Mouse (Mus musculus): ENCODE results near the gene Crbn. TPM values are rescaled to one million over a fixed set of nuclear protein-coding genes. Genes with fewer than 3 reads are reported as not detected.

The Crbn gene
- polyA plus RNA-seq, 1 experiment: 26.2 TPM

- TF ChIP-seq CTCF (IDR thresholded peaks at IDR 0.05; ENCODE audit: borderline replicate concordance, extremely low read depth, insufficient read depth, insufficient read length) (no peak), POLR2A (IDR thresholded peaks at IDR 0.05; ENCODE audit: borderline replicate concordance, extremely low read depth, insufficient read depth, insufficient read length, poor library complexity, severe bottlenecking) (no peak)
- no peak for DNase-seq (ENCODE audit: low read depth)
These were observed 39.2 kb downstream of the Crbn start for GRCm38 (mm10) chr6:106760473-106761218.

DNA sequence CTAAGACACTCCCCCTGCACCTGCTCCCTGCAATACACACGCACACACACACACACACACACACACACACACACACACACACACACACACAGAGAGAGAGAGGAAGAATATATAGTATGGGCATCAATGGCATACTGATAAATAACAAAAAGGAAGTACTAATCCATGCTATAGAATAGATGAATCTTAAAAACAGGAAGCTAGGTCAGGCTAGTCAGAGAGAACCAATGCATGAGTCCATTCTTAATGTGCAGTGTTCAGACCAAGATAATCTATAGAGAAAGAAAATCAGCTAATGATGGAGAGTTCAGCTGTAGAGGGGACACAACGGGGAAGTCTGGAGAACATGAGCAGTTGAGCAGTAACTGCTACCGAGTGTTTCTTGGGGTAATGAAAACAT is 41.6 kb downstream of the Crbn start:
- TF ChIP-seq CTCF (IDR thresholded peaks at IDR 0.05; ENCODE audit: borderline replicate concordance, extremely low read depth, insufficient read depth, insufficient read length) (no peak), POLR2A (IDR thresholded peaks at IDR 0.05; ENCODE audit: borderline replicate concordance, extremely low read depth, insufficient read depth, insufficient read length, poor library complexity, severe bottlenecking) (no peak)
- no peak for DNase-seq (ENCODE audit: low read depth)

GRCm38 (mm10) chr6:106750291-106750690 is 49.6 kb downstream of the Crbn start:
- no peak for DNase-seq (ENCODE audit: low read depth)
- no peak for TF ChIP-seq POLR2A (IDR thresholded peaks at IDR 0.05; ENCODE audit: borderline replicate concordance, extremely low read depth, insufficient read depth, insufficient read length, poor library complexity, severe bottlenecking)
- no peak for TF ChIP-seq CTCF (IDR thresholded peaks at IDR 0.05; ENCODE audit: borderline replicate concordance, extremely low read depth, insufficient read depth, insufficient read length)

- TF ChIP-seq POLR2A (IDR thresholded peaks at IDR 0.05; ENCODE audit: borderline replicate concordance, extremely low read depth, insufficient read depth, insufficient read length, poor library complexity, severe bottlenecking) (no peak), CTCF (IDR thresholded peaks at IDR 0.05; ENCODE audit: borderline replicate concordance, extremely low read depth, insufficient read depth, insufficient read length) (no peak)
- DNase-seq (ENCODE audit: low read depth): no peak
These were observed 50.9 kb downstream of the Crbn start, which contains the start of gene Il5ra for GRCm38 (mm10) chr6:106748887-106749388. TSS of gene Il5ra (minus strand) at chr6:106749037.

- no peak for DNase-seq (ENCODE audit: low read depth)
- TF ChIP-seq CTCF (IDR thresholded peaks at IDR 0.05; ENCODE audit: borderline replicate concordance, extremely low read depth, insufficient read depth, insufficient read length) (no peak), POLR2A (IDR thresholded peaks at IDR 0.05; ENCODE audit: borderline replicate concordance, extremely low read depth, insufficient read depth, insufficient read length, poor library complexity, severe bottlenecking) (no peak)
These were observed 52.1 kb downstream of the Crbn start for GRCm38 (mm10) chr6:106747804-106748203.

GRCm38 (mm10) chr6:106747251-106747650 is 52.6 kb downstream of the Crbn start:
- DNase-seq (ENCODE audit: low read depth): no peak
- TF ChIP-seq CTCF (IDR thresholded peaks at IDR 0.05; ENCODE audit: borderline replicate concordance, extremely low read depth, insufficient read depth, insufficient read length): no peak
- TF ChIP-seq POLR2A (IDR thresholded peaks at IDR 0.05; ENCODE audit: borderline replicate concordance, extremely low read depth, insufficient read depth, insufficient read length, poor library complexity, severe bottlenecking): no peak

GRCm38 (mm10) chr6:106745673-106746394 is 54.0 kb downstream of the Crbn start:
- TF ChIP-seq POLR2A (IDR thresholded peaks at IDR 0.05; ENCODE audit: borderline replicate concordance, extremely low read depth, insufficient read depth, insufficient read length, poor library complexity, severe bottlenecking) (no peak), CTCF (IDR thresholded peaks at IDR 0.05; ENCODE audit: borderline replicate concordance, extremely low read depth, insufficient read depth, insufficient read length) (no peak)
- DNase-seq (ENCODE audit: low read depth): no peak

DNA sequence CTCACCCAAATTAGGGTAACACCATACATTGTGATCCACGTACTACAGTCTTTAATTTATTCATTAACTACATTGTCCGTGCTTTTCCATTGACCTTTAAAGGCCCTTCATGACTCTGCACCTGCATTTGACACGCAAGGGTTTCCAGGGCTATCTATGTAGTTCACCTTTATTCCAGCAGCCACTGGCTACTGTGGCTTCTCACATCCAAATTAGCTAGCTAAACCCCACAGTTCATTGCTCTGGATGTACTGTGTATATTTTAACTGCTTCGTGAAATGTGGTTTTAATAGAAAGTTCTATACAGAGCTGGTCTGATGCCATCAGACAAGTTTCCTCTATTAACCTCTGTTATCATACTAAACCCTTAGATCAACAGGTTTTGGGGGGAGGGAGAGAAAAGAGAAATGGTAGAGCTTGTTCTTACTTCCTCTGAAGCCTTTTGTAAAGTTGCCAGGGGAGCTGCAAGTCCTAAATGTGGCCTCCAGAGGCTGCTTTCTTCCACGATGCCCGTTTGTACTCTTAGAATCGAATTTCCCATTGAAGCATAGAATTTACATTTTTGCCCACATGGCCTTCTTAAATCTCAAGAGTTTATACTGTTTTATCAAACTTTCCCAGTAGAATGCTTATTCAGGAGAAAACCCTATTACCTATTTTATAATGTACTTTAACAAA is 56.2 kb downstream of the Crbn start:
- TF ChIP-seq POLR2A (IDR thresholded peaks at IDR 0.05; ENCODE audit: borderline replicate concordance, extremely low read depth, insufficient read depth, insufficient read length, poor library complexity, severe bottlenecking): no peak
- DNase-seq (ENCODE audit: low read depth): no peak

GRCm38 (mm10) chr6:106740244-106740825 is 59.5 kb downstream of the Crbn start:
- TF ChIP-seq CTCF (IDR thresholded peaks at IDR 0.05; ENCODE audit: borderline replicate concordance, extremely low read depth, insufficient read depth, insufficient read length): no peak
- TF ChIP-seq POLR2A (IDR thresholded peaks at IDR 0.05; ENCODE audit: borderline replicate concordance, extremely low read depth, insufficient read depth, insufficient read length, poor library complexity, severe bottlenecking): no peak
- no peak for DNase-seq (ENCODE audit: low read depth)

GRCm38 (mm10) chr6:106738229-106738628 is 61.6 kb downstream of the Crbn start:
- TF ChIP-seq CTCF (IDR thresholded peaks at IDR 0.05; ENCODE audit: borderline replicate concordance, extremely low read depth, insufficient read depth, insufficient read length) (no peak), POLR2A (IDR thresholded peaks at IDR 0.05; ENCODE audit: borderline replicate concordance, extremely low read depth, insufficient read depth, insufficient read length, poor library complexity, severe bottlenecking) (no peak)
- DNase-seq (ENCODE audit: low read depth): no peak

- DNase-seq (ENCODE audit: low read depth): no peak
- TF ChIP-seq CTCF (IDR thresholded peaks at IDR 0.05; ENCODE audit: borderline replicate concordance, extremely low read depth, insufficient read depth, insufficient read length): no peak
- TF ChIP-seq POLR2A (IDR thresholded peaks at IDR 0.05; ENCODE audit: borderline replicate concordance, extremely low read depth, insufficient read depth, insufficient read length, poor library complexity, severe bottlenecking): no peak
These were observed 67.3 kb downstream of the Crbn start for GRCm38 (mm10) chr6:106732563-106732962.

Other genes starting within 250 kb of the Crbn start
- gene Il5ra, start 51.0 kb downstream of the Crbn start, polyA plus RNA-seq (2012; rRNA removed): 0.01 TPM in 1 of 2 replicates, not detected in the other
- 26.6 and 28.2 TPM in 2 replicates for gene Trnt1, start 31.0 kb downstream of the Crbn start, polyA plus RNA-seq (2012; rRNA removed)

Data from brain, embryonic 14.5 days (tissue).